ENCODE assay signal across 11 mouse cellular contexts in genomic region chr5:150457165-150457903, GRCm38 (mm10).
DNase-seq lines count a peak whose midpoint lies in the region; ATAC-seq and TF ChIP-seq lines count a peak whose summit lies in the region.
"Had no signal": no experiment of that assay in that cellular context is flagged by ENCODE, and none has a peak within 500 bp of the region (broad histone marks: within the 10 kb centered on the region; RNA-seq: fewer than 3 reads in every experiment).

No protein-coding gene starts in this region.

- H3K4me2 ChIP-seq in heart, embryonic 16.5 days (ENCODE audit: low read depth, low read length), result peak overlapping the region; percentile 43
- H3K4me2 ChIP-seq in midbrain, embryonic 11.5 days, result no peak overlapping the region
- H3K4me2 ChIP-seq: midbrain, embryonic 12.5 days had no signal

- no peak for TF ChIP-seq CTCF in left cerebral cortex, adult 2 months (IDR thresholded peaks at IDR 0.05)
- no peak for TF ChIP-seq CTCF in small intestine, adult 2 months (IDR thresholded peaks at IDR 0.05; ENCODE audit: extremely low read depth, insufficient read length, insufficient replicate concordance, low read depth, low read length)

- DNase-seq in left cerebral cortex, adult 2 months (ENCODE audit: extremely low spot score in 1 of 2, low spot score in 2 of 2), result no peak
- no peak for DNase-seq in left cerebral cortex, adult 9 months (ENCODE audit: low spot score in 2 of 2)
- peak; percentile 47 to 76 for DNase-seq in kidney, postnatal 36 days
- DNase-seq in midbrain, embryonic 11.5 days (ENCODE audit: low spot score, missing footprints), result no peak
- no peak for DNase-seq in cerebellum, postnatal 25 days
- no peak for DNase-seq in midbrain, embryonic 10.5 days (ENCODE audit: low spot score)
- DNase-seq: cerebellum, adult 18-20 months had no signal

- WGBS in heart, embryonic 16.5 days, result 69% methylated on average over 17 of the region's 17 CpGs
- WGBS in small intestine, adult 2 months, result 75% methylated on average over 17 of the region's 17 CpGs
- 91% methylated on average over 17 of the region's 17 CpGs for WGBS in midbrain, embryonic 11.5 days
- 94% methylated on average over 17 of the region's 17 CpGs for WGBS in midbrain, embryonic 10.5 days

- no peak for TF ChIP-seq POLR2A in small intestine, adult 2 months (IDR thresholded peaks at IDR 0.05; ENCODE audit: low read depth, low read length)

- peak overlapping the region; percentile 29 for H3K4me3 ChIP-seq in left cerebral cortex, adult 2 months
- 0 out of 2 replicates have a peak overlapping the region, but pooled peaks have one; percentile 7 for H3K4me3 ChIP-seq in heart, embryonic 16.5 days (ENCODE audit: low read length)
- H3K4me3 ChIP-seq in small intestine, adult 2 months (ENCODE audit: low read depth, low read length), result peak overlapping the region; percentile 33
- no peak overlapping the region for H3K4me3 ChIP-seq in midbrain, embryonic 11.5 days (ENCODE audit: low read depth, low read length)
- no peak overlapping the region for H3K4me3 ChIP-seq in midbrain, embryonic 10.5 days
- H3K4me3 ChIP-seq: midbrain, embryonic 12.5 days had no signal

- no peaks in the 10 kb centered on the region for H3K27me3 ChIP-seq in heart, embryonic 16.5 days (ENCODE audit: control insufficient read depth, insufficient read depth, low read length)
- no peaks in the 10 kb centered on the region for H3K27me3 ChIP-seq in small intestine, adult 2 months (ENCODE audit: control insufficient read depth, insufficient read depth, low read length)
- H3K27me3 ChIP-seq in midbrain, embryonic 11.5 days (ENCODE audit: control insufficient read depth, insufficient read depth, low read length), result no peaks in the 10 kb centered on the region
- H3K27me3 ChIP-seq in midbrain, embryonic 10.5 days (ENCODE audit: low read depth, poor library complexity, severe bottlenecking), result no peaks in the 10 kb centered on the region
- H3K27me3 ChIP-seq: midbrain, embryonic 12.5 days had no signal

- no peak for ATAC-seq in heart, embryonic 16.5 days (replicated peaks; ENCODE audit: extremely low read depth, insufficient read depth, low FRiP score)
- ATAC-seq in midbrain, embryonic 11.5 days (ENCODE audit: low FRiP score), result no peak
- ATAC-seq: forebrain, embryonic 16.5 days had no signal

- H3K27ac ChIP-seq in left cerebral cortex, adult 2 months, result peak overlapping the region; percentile 66
- peak overlapping the region; percentile 66 for H3K27ac ChIP-seq in heart, embryonic 16.5 days (ENCODE audit: low read length)
- peak overlapping the region; percentile 57 for H3K27ac ChIP-seq in small intestine, adult 2 months (ENCODE audit: insufficient read depth, low read depth, low read length)
- no peak overlapping the region for H3K27ac ChIP-seq in midbrain, embryonic 11.5 days (ENCODE audit: low read depth, low read length)
- H3K27ac ChIP-seq in midbrain, embryonic 10.5 days (replicated peaks), result no peak overlapping the region
- H3K27ac ChIP-seq: midbrain, embryonic 12.5 days had no signal

- intact Hi-C loops in left cerebral cortex, adult 2 months (cut with DNase I), result no loop called here

- peaks cover 57% of the 10 kb centered on the region for H3K36me3 ChIP-seq in heart, embryonic 16.5 days (ENCODE audit: control insufficient read depth, insufficient read depth)
- H3K36me3 ChIP-seq in small intestine, adult 2 months (ENCODE audit: control insufficient read depth, insufficient read depth, low read length), result peaks cover 9% of the 10 kb centered on the region
- H3K36me3 ChIP-seq in midbrain, embryonic 11.5 days (ENCODE audit: control insufficient read depth, insufficient read depth, low read length), result no peaks in the 10 kb centered on the region
- peaks cover 4% of the 10 kb centered on the region; the same call in 1 of the 2 replicates for H3K36me3 ChIP-seq in midbrain, embryonic 10.5 days

- H3K9ac ChIP-seq in heart, embryonic 16.5 days (ENCODE audit: low read length), result 0 out of 2 replicates have a peak overlapping the region, but pooled peaks have one; percentile 13
- H3K9ac ChIP-seq in midbrain, embryonic 11.5 days (ENCODE audit: low read length), result no peak overlapping the region
- H3K9ac ChIP-seq: midbrain, embryonic 12.5 days had no signal

- H3K9me3 ChIP-seq in heart, embryonic 16.5 days (replicated peaks; ENCODE audit: control insufficient read depth, low read length), result peaks cover 10% of the 10 kb centered on the region
- H3K9me3 ChIP-seq in midbrain, embryonic 11.5 days (ENCODE audit: control insufficient read depth, low read length), result peaks cover 2% of the 10 kb centered on the region; the same call in 1 of the 2 replicates
- peaks cover 26% of the 10 kb centered on the region for H3K9me3 ChIP-seq in midbrain, embryonic 10.5 days (replicated peaks)

- H3K4me1 ChIP-seq in heart, embryonic 16.5 days (ENCODE audit: control insufficient read depth, insufficient read depth, low read length), result no peaks in the 10 kb centered on the region
- H3K4me1 ChIP-seq in small intestine, adult 2 months (ENCODE audit: control insufficient read depth, insufficient read depth, insufficient read length, low read length), result no peaks in the 10 kb centered on the region
- no peaks in the 10 kb centered on the region for H3K4me1 ChIP-seq in midbrain, embryonic 11.5 days (ENCODE audit: control insufficient read depth, insufficient read depth, low read length)
- no peaks in the 10 kb centered on the region for H3K4me1 ChIP-seq in midbrain, embryonic 10.5 days
- H3K4me1 ChIP-seq: midbrain, embryonic 12.5 days had no signal

Comparison
In these comparisons a context has a peak if more than half of its experiments do, and no peak if none do; other contexts are left out.
1. DNase-seq: peak in kidney, postnatal 36 days (2 of 2); none in left cerebral cortex, adult 2 months (0 of 2), left cerebral cortex, adult 9 months (0 of 2), midbrain, embryonic 11.5 days (single experiment), cerebellum, postnatal 25 days (0 of 2) and midbrain, embryonic 10.5 days (single experiment).
2. H3K27ac ChIP-seq: peak in left cerebral cortex, adult 2 months (single experiment), heart, embryonic 16.5 days (single experiment) and small intestine, adult 2 months (single experiment); none in midbrain, embryonic 11.5 days (single experiment) and midbrain, embryonic 10.5 days (single experiment).
3. H3K4me3 ChIP-seq: peak in left cerebral cortex, adult 2 months (single experiment), heart, embryonic 16.5 days (single experiment) and small intestine, adult 2 months (single experiment); none in midbrain, embryonic 11.5 days (single experiment) and midbrain, embryonic 10.5 days (single experiment).